Mouse (Mus musculus) neural tube, embryonic 12.5 days (tissue): ENCODE data around the gene Grb10. TPM values are rescaled to one million over a fixed set of nuclear protein-coding genes. Genes with fewer than 3 reads are reported as not detected.
A peak's percentile ranks its signal among the peaks of the same experiment; 100 is the strongest.

Source experiments
- ATAC-seq: fragments of 200-750 bp; cut with Nextera tagmentation; 2 replicates; pipeline ENCODE4 v1.8.0; 2017; ENCODE audit warnings: low read depth, mild to moderate bottlenecking, moderate TSS enrichment, moderate library complexity; ENCODE audit not compliant: low FRiP score
- H3K27ac ChIP-seq: fragments of 300-500 bp; sonication (generic); 2 replicates; pipeline ENCODE4 v1.5.1; 2016
- H3K27me3 ChIP-seq: fragments of 300-500 bp; sonication (generic); replicated peaks from 2 replicates; pipeline ENCODE4 v1.6.1; 2016; ENCODE audit warnings: mild to moderate bottlenecking
- H3K36me3 ChIP-seq: fragments of 300-500 bp; sonication (generic); 2 replicates; pipeline ENCODE4 v1.6.1; 2016; ENCODE audit warnings: mild to moderate bottlenecking
- H3K4me1 ChIP-seq: fragments of 300-500 bp; sonication (generic); 2 replicates; pipeline ENCODE4 v1.6.1; 2016
- H3K4me2 ChIP-seq: fragments of 300-500 bp; sonication (generic); replicated peaks from 2 replicates; pipeline ENCODE4 v1.6.1; 2016; ENCODE audit warnings: mild to moderate bottlenecking
- H3K4me3 ChIP-seq: fragments of 300-500 bp; sonication (generic); 2 replicates; pipeline ENCODE4 v1.5.1; 2016
- H3K9ac ChIP-seq: fragments of 300-500 bp; sonication (generic); 2 replicates; pipeline ENCODE4 v1.6.1; 2016; ENCODE audit warnings: mild to moderate bottlenecking
- H3K9me3 ChIP-seq: fragments of 300-500 bp; sonication (generic); 2 replicates; pipeline ENCODE4 v1.6.1; 2016; ENCODE audit warnings: mild to moderate bottlenecking
- WGBS: fragments of 180-500 bp; shearing (Covaris S2); methylation state at CpG from one replicate; pipeline ENCODE4 v1.1.7; 2016; 5-methylcytosine and 5-hydroxymethylcytosine counted together
- polyA plus RNA-seq: library from polyadenylated mRNA; unstranded; fragments of >200 nt; fragmentation: Nextera tagmentation; extraction: Ambion mirVana; gene quantifications from 2 replicates; pipeline ENCODE4 v1.2.1, GENCODE M21; 2016

The Grb10 gene
- polyA plus RNA-seq, 1 experiment from 2014 or later: 336 TPM

- no peak overlapping the region for H3K27ac ChIP-seq
- no peak overlapping the region for H3K4me2 ChIP-seq
- H3K36me3 ChIP-seq: no peaks in the 10 kb centered on the region
- WGBS: 92% methylated on average over 4 of the region's 4 CpGs
- no peak for ATAC-seq
- H3K9ac ChIP-seq: no peak overlapping the region
- H3K27me3 ChIP-seq: no peaks in the 10 kb centered on the region
- no peak overlapping the region for H3K4me3 ChIP-seq
- no peaks in the 10 kb centered on the region for H3K9me3 ChIP-seq
- H3K4me1 ChIP-seq: no peaks in the 10 kb centered on the region
Measured at GRCm38 (mm10) chr11:11989850-11990249, 48.6 kb downstream of the Grb10 start.

DNA sequence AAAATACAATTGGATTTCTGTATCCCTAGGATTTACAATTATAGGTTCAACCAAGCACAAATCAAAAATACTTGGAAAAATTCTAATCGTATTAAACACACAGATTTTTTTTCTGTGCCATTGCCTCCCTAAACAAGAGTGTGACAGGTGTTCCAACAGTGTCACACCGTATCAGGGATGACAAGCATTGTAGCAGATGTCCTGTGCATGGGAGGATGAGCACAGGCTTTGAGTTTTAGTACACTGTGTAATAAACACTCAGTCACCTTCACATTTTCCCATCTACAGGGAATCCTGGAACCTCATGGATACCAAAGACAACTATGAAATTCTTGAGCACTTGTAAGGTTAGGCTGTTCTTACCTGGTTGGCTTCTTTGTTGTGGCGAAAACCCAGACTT, 51.2 kb downstream of the Grb10 start:
- Histone ChIP-seq H3K9me3 (no peaks in the 10 kb centered on the region), H3K27me3 (no peaks in the 10 kb centered on the region), H3K27ac (no peak overlapping the region), H3K9ac (no peak overlapping the region), H3K36me3 (no peaks in the 10 kb centered on the region), H3K4me3 (no peak overlapping the region), H3K4me1 (no peaks in the 10 kb centered on the region), H3K4me2 (no peak overlapping the region)
- 87% methylated on average over 3 of the region's 3 CpGs for WGBS
- no peak for ATAC-seq

- no peak for ATAC-seq
- H3K9me3 ChIP-seq: no peaks in the 10 kb centered on the region
- no peak overlapping the region for H3K4me3 ChIP-seq
- H3K9ac ChIP-seq: no peak overlapping the region
- no peaks in the 10 kb centered on the region for H3K36me3 ChIP-seq
- H3K27me3 ChIP-seq: no peaks in the 10 kb centered on the region
- H3K4me1 ChIP-seq: no peaks in the 10 kb centered on the region
- WGBS: 70% methylated on average over 5 of the region's 5 CpGs
- no peak overlapping the region for H3K4me2 ChIP-seq
- no peak overlapping the region for H3K27ac ChIP-seq
Measured at GRCm38 (mm10) chr11:11978611-11979197, 59.8 kb downstream of the Grb10 start.

GRCm38 (mm10) chr11:11974591-11975255, 63.8 kb downstream of the Grb10 start:
- Histone ChIP-seq H3K4me1 (no peaks in the 10 kb centered on the region), H3K9me3 (no peaks in the 10 kb centered on the region), H3K4me3 (no peak overlapping the region), H3K27me3 (no peaks in the 10 kb centered on the region), H3K27ac (no peak overlapping the region), H3K36me3 (peaks cover 16% of the 10 kb centered on the region), H3K9ac (no peak overlapping the region), H3K4me2 (no peak overlapping the region)
- peak; percentile 57; the same call in 1 of the 2 replicates for ATAC-seq
- 42% methylated on average over 10 of the region's 10 CpGs for WGBS

DNA sequence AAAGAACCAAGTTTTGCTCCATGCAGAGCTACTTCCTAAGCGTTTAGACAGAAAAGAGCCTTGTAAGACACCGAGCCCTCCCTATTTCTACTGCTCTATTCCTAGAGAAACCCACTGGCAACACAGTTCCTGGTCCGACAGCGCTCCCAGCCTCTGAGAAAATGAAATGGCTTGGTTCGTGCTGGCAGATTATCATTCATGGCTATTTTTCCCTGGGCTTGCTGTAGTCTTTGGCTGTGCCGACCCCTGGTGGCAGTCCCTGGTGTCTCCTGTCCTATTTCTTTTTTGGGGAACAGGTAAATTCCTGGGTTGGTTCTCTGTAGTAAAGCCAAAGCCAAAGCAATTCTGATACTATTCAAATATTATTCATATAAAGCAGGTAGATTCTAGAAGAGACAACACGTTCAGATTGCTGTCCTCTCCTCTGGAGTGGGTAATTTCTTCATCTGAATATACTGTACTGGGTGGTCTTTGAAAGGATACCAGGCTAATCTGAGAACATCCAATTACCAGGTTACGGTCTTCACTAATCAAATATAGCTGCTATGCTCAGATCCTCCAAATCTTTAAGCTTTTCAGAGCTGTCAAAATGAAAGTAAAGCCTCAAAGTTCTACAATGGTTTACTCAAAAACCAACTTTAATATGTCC, 65.0 kb downstream of the Grb10 start:
- Histone ChIP-seq H3K27ac (no peak overlapping the region), H3K4me2 (no peak overlapping the region), H3K9me3 (no peaks in the 10 kb centered on the region), H3K27me3 (no peaks in the 10 kb centered on the region), H3K4me3 (no peak overlapping the region), H3K9ac (no peak overlapping the region), H3K4me1 (peaks cover 5% of the 10 kb centered on the region), H3K36me3 (peaks cover 16% of the 10 kb centered on the region)
- 52% methylated on average over 8 of the region's 8 CpGs for WGBS
- ATAC-seq: peak; percentile 79

- peak; percentile 46; the same call in 1 of the 2 replicates for ATAC-seq
- Histone ChIP-seq H3K36me3 (peaks cover 16% of the 10 kb centered on the region), H3K27me3 (no peaks in the 10 kb centered on the region)
Measured at GRCm38 (mm10) chr11:11972401-11973110, 65.9 kb downstream of the Grb10 start.

DNA sequence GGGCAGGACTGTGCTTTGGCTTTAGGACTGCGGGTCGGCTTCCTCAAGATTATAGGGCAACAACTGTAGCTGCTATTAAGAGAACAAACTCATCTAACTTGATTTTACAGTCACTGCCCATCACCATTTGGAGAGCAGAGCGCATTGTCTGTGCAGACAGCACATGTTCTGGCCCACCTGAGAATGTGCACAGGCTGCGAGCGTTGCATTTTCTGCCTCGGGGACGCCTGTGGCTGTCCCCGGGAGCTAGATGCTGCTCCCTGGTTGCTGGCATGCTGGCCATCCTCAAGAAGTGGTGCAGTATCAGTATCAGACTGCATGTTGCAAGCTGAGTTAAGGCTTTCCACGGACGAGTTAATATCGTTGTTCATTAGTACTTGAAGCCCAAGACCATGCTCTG, 68.2 kb downstream of the Grb10 start:
- Histone ChIP-seq H3K27ac (no peak overlapping the region), H3K4me3 (no peak overlapping the region), H3K4me1 (peaks cover 6% of the 10 kb centered on the region), H3K4me2 (no peak overlapping the region), H3K36me3 (peaks cover 16% of the 10 kb centered on the region), H3K9me3 (no peaks in the 10 kb centered on the region), H3K9ac (no peak overlapping the region), H3K27me3 (no peaks in the 10 kb centered on the region)
- no peak for ATAC-seq
- WGBS: 95% methylated on average over 11 of the region's 11 CpGs

More at GRCm38 (mm10) chr11:11972401-11973110, 65.9 kb downstream of the Grb10 start:
- Histone ChIP-seq H3K9ac (no peak overlapping the region), H3K9me3 (no peaks in the 10 kb centered on the region), H3K4me3 (no peak overlapping the region), H3K27ac (no peak overlapping the region), H3K4me1 (peaks cover 6% of the 10 kb centered on the region), H3K4me2 (no peak overlapping the region)
- 80% methylated on average over 6 of the region's 6 CpGs for WGBS

GRCm38 (mm10) chr11:11968830-11969229, 69.7 kb downstream of the Grb10 start:
- Histone ChIP-seq H3K4me3 (no peak overlapping the region), H3K4me1 (peaks cover 6% of the 10 kb centered on the region), H3K9ac (no peak overlapping the region), H3K27ac (no peak overlapping the region), H3K36me3 (peaks cover 16% of the 10 kb centered on the region), H3K9me3 (no peaks in the 10 kb centered on the region), H3K27me3 (no peaks in the 10 kb centered on the region), H3K4me2 (no peak overlapping the region)
- ATAC-seq: no peak
- WGBS: 42% methylated on average over 6 of the region's 6 CpGs

GRCm38 (mm10) chr11:11967519-11967918, 71.0 kb downstream of the Grb10 start:
- H3K27me3 ChIP-seq: no peaks in the 10 kb centered on the region
- no peak for ATAC-seq
- H3K4me1 ChIP-seq: peaks cover 10% of the 10 kb centered on the region
- H3K9ac ChIP-seq: no peak overlapping the region
- peaks cover 16% of the 10 kb centered on the region for H3K36me3 ChIP-seq
- no peak overlapping the region for H3K27ac ChIP-seq
- no peak overlapping the region for H3K4me3 ChIP-seq
- no peaks in the 10 kb centered on the region for H3K9me3 ChIP-seq
- H3K4me2 ChIP-seq: no peak overlapping the region
- 78% methylated on average over 8 of the region's 8 CpGs for WGBS

GRCm38 (mm10) chr11:11966220-11966619, 72.3 kb downstream of the Grb10 start:
- no peak for ATAC-seq
- no peak overlapping the region for H3K4me2 ChIP-seq
- peaks cover 10% of the 10 kb centered on the region for H3K4me1 ChIP-seq
- H3K4me3 ChIP-seq: no peak overlapping the region
- H3K36me3 ChIP-seq: peaks cover 7% of the 10 kb centered on the region
- WGBS: 86% methylated on average over 3 of the region's 3 CpGs
- H3K9me3 ChIP-seq: no peaks in the 10 kb centered on the region
- H3K27me3 ChIP-seq: no peaks in the 10 kb centered on the region
- no peak overlapping the region for H3K9ac ChIP-seq
- H3K27ac ChIP-seq: no peak overlapping the region

GRCm38 (mm10) chr11:11965501-11966125, 72.9 kb downstream of the Grb10 start:
- Histone ChIP-seq H3K4me2 (no peak overlapping the region), H3K4me1 (peaks cover 14% of the 10 kb centered on the region), H3K36me3 (peaks cover 7% of the 10 kb centered on the region; the same call in 1 of the 2 replicates), H3K4me3 (no peak overlapping the region), H3K27me3 (no peaks in the 10 kb centered on the region), H3K9ac (no peak overlapping the region), H3K27ac (no peak overlapping the region), H3K9me3 (no peaks in the 10 kb centered on the region)
- no peak for ATAC-seq
- WGBS: 89% methylated on average over 12 of the region's 12 CpGs

GRCm38 (mm10) chr11:11964729-11965128, 73.8 kb downstream of the Grb10 start:
- Histone ChIP-seq H3K4me1 (peaks cover 14% of the 10 kb centered on the region), H3K9ac (no peak overlapping the region), H3K27me3 (no peaks in the 10 kb centered on the region), H3K27ac (no peak overlapping the region), H3K9me3 (no peaks in the 10 kb centered on the region), H3K4me3 (no peak overlapping the region), H3K4me2 (no peak overlapping the region), H3K36me3 (no peaks in the 10 kb centered on the region; the same call in 1 of the 2 replicates)
- WGBS: 95% methylated on average over 2 of the region's 2 CpGs
- ATAC-seq: no peak
